Mouse (Mus musculus) T-helper 17 cell (primary cell): Measurements from ENCODE around the gene Gm17604.

Experiments
- in situ Hi-C, 2 experiments: fragments of 300-600 bp; cut with MboI, MseI; formaldehyde crosslinking; loops; 1 replicate in 1 of 2; 2 replicates in 1 of 2; pipeline ENCODE4 v1.15.1; 2025; ENCODE audit warnings: high pct_unique_total_duplicates in 2 of 2

Gm17604 gene

DNA sequence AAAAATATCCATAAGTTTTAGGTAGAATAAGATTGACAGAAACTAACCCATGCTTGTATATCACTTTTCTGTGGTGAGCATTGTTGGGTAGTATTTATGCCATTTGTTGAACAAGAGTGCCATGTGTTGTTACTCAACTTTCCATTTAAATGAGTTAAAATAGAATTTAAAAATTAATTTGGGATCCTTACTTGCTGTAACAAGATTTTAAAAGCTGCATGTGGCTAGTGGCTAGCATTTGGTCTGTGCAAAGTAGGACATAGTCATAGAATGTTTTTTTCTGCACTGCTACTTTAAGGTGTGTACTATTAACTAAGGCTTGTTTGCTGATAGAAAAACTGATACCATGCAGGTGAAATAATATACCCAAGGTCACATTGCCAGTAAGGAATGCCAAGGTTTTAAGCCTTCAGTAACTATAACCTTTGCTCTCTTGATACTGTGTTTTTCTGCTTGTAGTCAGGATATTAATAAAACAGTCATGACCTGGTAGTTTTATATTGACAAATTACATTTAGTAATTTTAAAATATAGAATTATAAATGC is at the start of gene Gm17604:
Gm17604 (minus strand) TSS at position 51 of the 546 bp plus-strand sequence.
- in situ Hi-C loops, result no loop called here

DNA sequence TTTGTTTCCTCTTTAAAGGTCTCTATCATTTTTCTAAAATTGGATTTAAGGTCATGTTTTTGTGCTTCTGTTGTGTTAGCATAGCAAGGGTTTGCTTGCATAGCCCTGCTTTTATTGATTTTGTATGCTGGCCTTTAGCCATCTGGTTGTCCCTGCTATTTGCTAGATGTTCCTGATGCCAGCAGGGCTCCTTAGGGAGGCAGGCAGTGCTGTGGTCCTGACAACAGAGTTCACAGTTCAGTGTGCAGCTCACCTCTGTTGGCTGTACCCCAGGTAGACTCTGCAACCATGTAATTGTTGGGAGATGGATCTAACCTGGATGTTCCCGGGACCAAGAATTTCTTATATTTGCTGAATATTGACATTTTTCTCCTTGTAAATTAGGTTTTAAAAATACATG is 45.3 kb upstream of the Gm17604 start:
- in situ Hi-C loops, result no loop called here

DNA sequence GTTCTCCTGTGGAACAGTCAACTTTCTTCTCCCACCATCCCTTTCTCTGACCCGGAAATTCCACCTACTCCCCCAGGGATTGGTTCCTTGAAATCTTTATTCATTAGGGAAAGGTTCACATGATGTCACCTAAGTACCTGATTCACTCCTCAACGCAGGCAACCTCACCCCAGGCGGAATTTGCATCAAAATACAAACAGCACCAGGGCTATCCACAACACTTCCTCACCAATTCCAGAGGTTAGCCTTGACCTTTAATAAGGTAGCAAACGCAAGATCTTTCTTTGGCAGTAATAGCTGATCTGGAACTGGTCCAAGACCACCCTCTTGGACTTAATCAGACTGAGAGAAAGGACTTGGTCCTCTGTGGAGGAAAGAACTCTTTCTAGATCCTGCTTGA is 1.5 kb downstream of the Gm17604 start:
- in situ Hi-C loops, result no loop called here

DNA sequence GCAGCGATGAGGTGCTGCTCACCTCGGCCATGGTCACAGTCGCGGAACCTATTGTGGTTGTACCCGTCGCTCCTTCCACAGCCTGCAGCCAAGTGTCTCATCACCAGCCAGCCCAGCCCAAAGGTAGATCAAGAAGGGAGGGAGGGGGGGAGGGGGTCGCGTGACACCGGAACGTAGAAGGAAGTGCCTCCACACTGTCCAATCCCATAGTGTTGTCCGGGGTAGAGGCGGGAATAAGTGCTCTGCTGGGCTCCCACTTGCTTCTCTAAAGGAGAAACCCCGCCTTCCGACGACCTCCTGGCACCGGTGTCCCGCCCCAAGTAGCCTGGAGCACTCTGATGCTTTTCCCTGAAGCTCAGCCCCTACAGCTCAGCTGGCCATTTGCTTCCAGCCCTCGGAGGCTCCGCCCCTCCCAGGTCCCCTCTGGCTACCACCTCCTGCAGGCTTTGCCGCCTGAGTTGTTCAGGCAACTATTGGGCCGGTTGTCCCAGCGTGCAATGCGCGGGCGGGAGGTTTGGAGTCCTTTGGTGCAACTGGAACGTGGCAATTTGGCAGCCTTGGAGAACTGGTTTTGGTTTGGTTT is 24.3 kb downstream of the Gm17604 start, which contains the start of the genes Mospd2 and Fancb:
Mospd2 (minus strand) TSS at position 183 of the 583 bp plus-strand sequence.
Fancb (plus strand) TSS at position 400 of the 583 bp plus-strand sequence.
- in situ Hi-C loops, result no loop called here

DNA sequence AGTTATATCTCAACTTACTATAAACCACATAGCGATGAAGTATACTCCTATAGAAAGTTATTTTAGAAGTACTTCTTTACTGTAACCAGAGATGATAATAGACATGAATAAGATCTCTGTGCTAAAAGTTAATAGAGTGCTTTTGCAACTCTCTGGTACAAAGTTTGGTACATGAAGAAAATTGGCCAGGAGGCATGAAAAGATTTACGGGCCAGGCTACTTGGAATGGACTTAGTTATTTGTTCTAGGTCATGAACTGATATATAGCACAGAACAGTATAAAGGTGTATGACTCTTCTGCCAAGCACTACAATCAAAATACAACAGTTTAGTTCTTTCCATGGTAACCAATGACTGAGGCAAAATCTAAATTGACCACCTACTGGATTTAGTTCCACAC is 25.8 kb downstream of the Gm17604 start:
- in situ Hi-C loops, result no loop called here

DNA sequence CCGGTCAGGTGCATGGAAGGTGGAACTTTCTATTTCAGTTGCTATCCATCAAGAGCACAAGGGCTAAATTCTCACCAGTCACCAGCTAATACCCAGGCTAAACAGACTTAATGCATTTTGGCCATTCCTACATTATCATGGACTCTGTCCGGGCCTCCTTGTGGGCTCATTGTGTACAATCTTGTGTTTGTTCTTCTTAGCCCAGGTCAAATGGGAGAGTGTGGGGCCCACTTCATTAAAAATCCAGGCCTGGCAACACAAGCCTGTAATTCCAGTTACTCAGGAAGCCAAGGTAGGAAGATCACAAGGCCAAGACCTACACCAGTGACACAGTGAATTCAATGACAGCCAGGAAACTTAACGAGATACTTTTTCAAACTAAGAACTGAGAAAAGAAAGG is 33.4 kb downstream of the Gm17604 start:
- in situ Hi-C loops, result no loop called here

DNA sequence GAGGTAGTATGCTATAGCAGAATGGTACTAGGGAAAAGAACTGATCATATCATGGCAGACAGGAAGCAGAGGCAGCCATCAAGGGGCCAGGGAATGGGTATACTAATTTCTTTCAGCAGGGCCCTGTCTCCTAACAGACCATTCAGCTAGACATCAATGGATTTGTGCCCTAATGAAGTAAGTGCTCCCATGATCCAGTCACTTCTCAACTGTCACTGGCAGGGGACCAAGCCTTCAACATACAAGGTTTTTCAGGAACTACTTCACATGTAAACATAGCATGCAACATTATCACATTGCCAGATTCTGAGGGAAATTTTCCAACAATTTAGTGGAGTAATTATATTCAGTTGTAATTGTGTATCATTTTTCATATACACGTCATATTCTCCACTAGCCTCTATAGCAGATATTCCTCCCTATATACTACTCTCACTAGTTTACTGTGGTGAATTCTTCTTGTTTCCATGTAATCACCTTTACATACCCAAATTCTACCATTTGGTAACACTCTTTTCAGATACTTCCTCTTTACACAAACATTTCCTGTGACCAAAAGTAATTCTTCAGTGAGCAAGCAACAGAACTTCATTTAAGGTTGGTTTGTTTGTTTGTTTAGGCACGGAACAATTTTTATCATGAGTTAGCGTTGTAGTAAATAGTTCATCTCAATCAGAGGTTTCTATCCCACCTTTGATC is 38.7 kb downstream of the Gm17604 start:
- in situ Hi-C loops, result no loop called here
